Mouse (Mus musculus) megakaryocyte, embryonic 14.5 days (primary cell): Measurements from ENCODE around the gene Cpsf4.

Experiments
- FLI1 ChIP-seq: IDR thresholded peaks from 2 replicates; pipeline ENCODE4 v1.6.1; 2012; ENCODE audit warnings: low read length, inconsistent platforms, mixed read lengths
- GATA1 ChIP-seq: IDR thresholded peaks from 3 replicates; pipeline ENCODE4 v1.6.1; 2012; ENCODE audit warnings: mixed read lengths, low read length, inconsistent platforms, borderline replicate concordance

DNA sequence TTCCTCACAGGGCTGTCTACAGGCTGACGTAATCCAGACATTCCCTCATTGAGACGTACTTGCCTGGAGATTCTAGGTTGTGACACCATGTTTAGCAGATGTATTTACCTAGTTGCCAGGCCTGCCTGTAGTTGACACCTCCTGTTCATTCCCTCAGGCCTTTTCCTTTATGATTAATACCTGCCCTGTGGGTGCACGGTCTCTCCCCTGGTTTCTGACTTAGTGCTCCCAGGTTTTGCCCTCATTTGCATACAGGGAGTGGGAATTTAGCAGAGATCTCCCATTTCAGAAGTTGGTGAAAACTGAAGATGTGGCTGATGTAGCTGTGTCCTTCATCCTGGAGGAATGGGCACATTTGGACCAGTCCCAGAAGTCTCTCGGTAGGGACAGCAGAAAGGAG lies 45.2 kb downstream of the Cpsf4 start:
- TF ChIP-seq FLI1, result no peak
- no peak for TF ChIP-seq GATA1
